Mouse (Mus musculus) kidney, adult 2 months (tissue): Measurements from ENCODE around the gene Banf1.

Source experiments
- CTCF ChIP-seq: fragments of 200-500 bp; conservative IDR thresholded peaks from 2 replicates; pipeline ENCODE4 v1.5.1; 2011; ENCODE audit warnings: low read depth, mild to moderate bottlenecking, control low read depth, low read length, moderate library complexity, mixed read lengths; ENCODE audit not compliant: insufficient read depth, insufficient read length
- POLR2A ChIP-seq: fragments of 200-500 bp; IDR thresholded peaks from one replicate; pipeline ENCODE4 v1.6.1; 2011; ENCODE audit warnings: low read depth, low read length, control low read depth

- no peak for TF ChIP-seq CTCF
- no peak for TF ChIP-seq POLR2A
Measured at GRCm38 (mm10) chr19:5410641-5411040, 43.7 kb upstream of the Banf1 start.
